ENCODE assay signal across 8 mouse cellular contexts in genomic region chrX:75873813-75874212, GRCm38 (mm10). TPM values are rescaled to one million over a fixed set of nuclear protein-coding genes. Genes with fewer than 3 reads are reported as not detected.
DNase-seq lines count a peak whose midpoint lies in the region; ATAC-seq and TF ChIP-seq lines count a peak whose summit lies in the region.

No protein-coding gene starts in this region.

- H3K27ac ChIP-seq in forebrain, postnatal 0 days (ENCODE audit: low read depth, low read length), result no peak overlapping the region
- no peak overlapping the region for H3K27ac ChIP-seq in hindbrain, embryonic 12.5 days
- H3K27ac ChIP-seq in limb, embryonic 11.5 days (replicated peaks; ENCODE audit: low read depth, low read length), result no peak overlapping the region
- no peak overlapping the region for H3K27ac ChIP-seq in midbrain, embryonic 12.5 days (replicated peaks)

- no peaks in the 10 kb centered on the region for H3K36me3 ChIP-seq in forebrain, postnatal 0 days (ENCODE audit: insufficient read depth)
- H3K36me3 ChIP-seq in hindbrain, embryonic 12.5 days, result no peaks in the 10 kb centered on the region
- H3K36me3 ChIP-seq in limb, embryonic 11.5 days (ENCODE audit: control insufficient read depth, insufficient read depth, low read length), result no peaks in the 10 kb centered on the region
- no peaks in the 10 kb centered on the region for H3K36me3 ChIP-seq in midbrain, embryonic 12.5 days

- H3K4me1 ChIP-seq in forebrain, postnatal 0 days (ENCODE audit: insufficient read depth), result no peaks in the 10 kb centered on the region
- H3K4me1 ChIP-seq in hindbrain, embryonic 12.5 days, result no peaks in the 10 kb centered on the region
- no peaks in the 10 kb centered on the region for H3K4me1 ChIP-seq in limb, embryonic 11.5 days (ENCODE audit: control insufficient read depth, insufficient read depth, low read length)
- no peaks in the 10 kb centered on the region for H3K4me1 ChIP-seq in midbrain, embryonic 12.5 days

- H3K27me3 ChIP-seq in forebrain, postnatal 0 days (ENCODE audit: insufficient read depth, low read length), result no peaks in the 10 kb centered on the region
- H3K27me3 ChIP-seq in hindbrain, embryonic 12.5 days, result peaks cover 2% of the 10 kb centered on the region; the same call in 1 of the 2 replicates
- H3K27me3 ChIP-seq in limb, embryonic 11.5 days (ENCODE audit: control insufficient read depth, insufficient read depth, low read length), result no peaks in the 10 kb centered on the region
- no peaks in the 10 kb centered on the region for H3K27me3 ChIP-seq in midbrain, embryonic 12.5 days

- DNase-seq in frontal cortex, postnatal 36 days (ENCODE audit: low spot score in 2 of 2), result peak; percentile 13 to 15
- no peak for DNase-seq in frontal cortex, adult 2 months (ENCODE audit: extremely low spot score in 1 of 2, low spot score in 1 of 2)
- peak; percentile 20 to 34 for DNase-seq in cerebellum, adult 18-20 months
- DNase-seq in forebrain, postnatal 0 days, result peak; percentile 8
- DNase-seq in limb, embryonic 11.5 days (ENCODE audit: low spot score), result peak; percentile 48
- peak; percentile 23 for DNase-seq in urinary bladder, adult 2 months (ENCODE audit: low spot score)

- peak overlapping the region; percentile 55 for H3K4me2 ChIP-seq in forebrain, postnatal 0 days (ENCODE audit: low read depth)
- H3K4me2 ChIP-seq in hindbrain, embryonic 12.5 days (replicated peaks), result peak overlapping the region; percentile 61
- peak overlapping the region; percentile 44 for H3K4me2 ChIP-seq in limb, embryonic 11.5 days (ENCODE audit: low read depth, severe bottlenecking)
- peak overlapping the region; percentile 58 for H3K4me2 ChIP-seq in midbrain, embryonic 12.5 days (replicated peaks)

- WGBS in forebrain, postnatal 0 days, result 21% methylated on average over 15 of the region's 15 CpGs
- WGBS in hindbrain, embryonic 12.5 days, result 17% methylated on average over 15 of the region's 15 CpGs
- 14% methylated on average over 15 of the region's 15 CpGs for WGBS in limb, embryonic 11.5 days
- 18% methylated on average over 15 of the region's 15 CpGs for WGBS in midbrain, embryonic 12.5 days

- H3K4me3 ChIP-seq in forebrain, postnatal 0 days (ENCODE audit: low read depth, low read length), result peak overlapping the region; percentile 45
- peak overlapping the region; percentile 48 for H3K4me3 ChIP-seq in hindbrain, embryonic 12.5 days
- peak overlapping the region; percentile 45 for H3K4me3 ChIP-seq in limb, embryonic 11.5 days (ENCODE audit: low read depth, low read length)
- peak overlapping the region; percentile 51 for H3K4me3 ChIP-seq in midbrain, embryonic 12.5 days

- peak overlapping the region; percentile 33; the same call in 1 of the 2 replicates for H3K9ac ChIP-seq in forebrain, postnatal 0 days
- no peak overlapping the region for H3K9ac ChIP-seq in hindbrain, embryonic 12.5 days
- H3K9ac ChIP-seq in limb, embryonic 11.5 days (ENCODE audit: low read length), result peak overlapping the region; percentile 49
- H3K9ac ChIP-seq in midbrain, embryonic 12.5 days (replicated peaks), result peak overlapping the region; percentile 49; the same call in 1 of the 2 replicates

- no peak; the same call in 1 of the 2 replicates for TF ChIP-seq CTCF in forebrain, postnatal 0 days (IDR thresholded peaks at IDR 0.05; ENCODE audit: low read depth)

- no peak for ATAC-seq in forebrain, postnatal 0 days
- ATAC-seq in hindbrain, embryonic 12.5 days (ENCODE audit: low FRiP score), result 0 out of 2 replicates have a peak, but pooled peaks have one; percentile 15
- ATAC-seq in limb, embryonic 11.5 days (ENCODE audit: insufficient number of reproducible peaks, low FRiP score, low TSS enrichment, low read depth), result peak; percentile 16; the same call in 1 of the 2 replicates
- ATAC-seq in midbrain, embryonic 12.5 days (ENCODE audit: low FRiP score, low read depth), result peak; percentile 45

- no peaks in the 10 kb centered on the region for H3K9me3 ChIP-seq in forebrain, postnatal 0 days (ENCODE audit: low read length)
- H3K9me3 ChIP-seq in hindbrain, embryonic 12.5 days (replicated peaks), result no peaks in the 10 kb centered on the region
- H3K9me3 ChIP-seq in limb, embryonic 11.5 days (ENCODE audit: control insufficient read depth, low read length), result no peaks in the 10 kb centered on the region
- H3K9me3 ChIP-seq in midbrain, embryonic 12.5 days, result no peaks in the 10 kb centered on the region

RNA-seq across cellular contexts. Expression of gene Pls3, which starts 1.2 kb away (rescaled TPM):
- polyA plus RNA-seq in frontal cortex, adult 2 months (2012; rRNA removed), result 68.5 and 86.4 TPM in 2 replicates
- total RNA-seq in forebrain, postnatal 0 days (2014; rRNA removed), result 25.9 and 26.6 TPM in 2 replicates
- 43.1 and 45.9 TPM in 2 replicates for polyA plus RNA-seq in forebrain, postnatal 0 days (2015; fragmentation: Nextera tagmentation; extraction: Ambion mirVana)
- polyA plus RNA-seq in hindbrain, embryonic 12.5 days (2016; fragmentation: Nextera tagmentation; extraction: Ambion mirVana), result 64.2 and 69.7 TPM in 2 replicates
- polyA plus RNA-seq in limb, embryonic 11.5 days (2014; fragmentation: Nextera tagmentation; extraction: Ambion mirVana), result 88.5 and 98.6 TPM in 2 replicates
- 58.5 and 64.8 TPM in 2 replicates for polyA plus RNA-seq in midbrain, embryonic 12.5 days (2016; fragmentation: Nextera tagmentation; extraction: Ambion mirVana)
- polyA plus RNA-seq in urinary bladder, adult 2 months (2012; rRNA removed), result 97.0 and 102 TPM in 2 replicates

Comparison
In these comparisons a context has a peak if more than half of its experiments do, and no peak if none do; other contexts are left out.
1. DNase-seq: peak in frontal cortex, postnatal 36 days (2 of 2), cerebellum, adult 18-20 months (2 of 2), forebrain, postnatal 0 days (single experiment), limb, embryonic 11.5 days (single experiment) and urinary bladder, adult 2 months (single experiment); none in frontal cortex, adult 2 months (0 of 2).
2. Peak in every context shown above with its lines, with median percentiles within 50 percentile points of each other: H3K4me2 ChIP-seq and H3K4me3 ChIP-seq.